Mouse (Mus musculus) kidney, adult 11 months (tissue): ENCODE measurements around the gene Adam23.

Experiments used
- DNase-seq: peaks from one replicate; pipeline ENCODE4 v3.0.0; 2022

The Adam23 gene

DNA sequence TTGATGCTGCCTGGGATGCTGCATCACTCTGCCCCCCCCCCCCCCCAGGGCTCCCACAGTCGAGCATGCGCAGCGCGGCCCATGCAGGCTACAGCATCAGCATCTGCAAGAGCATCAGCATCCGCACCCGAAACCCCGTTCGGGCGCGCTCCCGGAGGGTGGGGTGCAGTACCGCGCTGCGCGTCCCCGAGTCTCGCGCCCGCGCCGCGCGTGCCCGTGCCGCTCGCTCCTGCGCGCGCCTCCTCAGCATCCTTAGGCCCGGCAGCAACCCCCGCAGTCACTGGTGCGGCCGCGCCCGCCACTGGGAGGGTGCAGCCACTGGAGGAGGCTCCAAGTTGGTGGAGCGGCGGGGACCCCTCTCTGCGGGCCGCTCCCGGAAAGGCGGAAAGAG is at the start of gene Adam23:
Adam23 (plus strand) TSS at position 236 of the 391 bp plus-strand sequence.
- no peak for DNase-seq

DNA sequence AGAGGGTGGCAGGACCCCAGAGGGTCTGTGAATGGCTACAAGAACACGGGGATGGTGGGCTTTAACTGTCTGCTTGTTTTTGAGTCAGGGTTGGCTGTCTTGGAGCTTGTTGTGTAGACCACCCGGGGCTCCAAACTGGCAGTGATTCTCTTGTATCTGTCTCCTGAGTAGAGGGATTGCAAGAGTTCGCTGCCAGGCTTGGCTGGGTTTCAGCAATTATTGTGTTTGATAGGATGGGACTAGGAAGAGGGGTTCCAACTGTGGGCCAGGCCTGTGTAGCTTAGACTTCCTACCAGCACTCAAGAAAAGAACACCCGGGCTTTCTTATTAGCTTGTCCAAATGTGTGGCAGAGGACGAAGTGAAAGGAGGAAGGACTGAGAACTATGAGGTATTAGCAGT is 44.6 kb upstream of the Adam23 start:
- DNase-seq = no peak

DNA sequence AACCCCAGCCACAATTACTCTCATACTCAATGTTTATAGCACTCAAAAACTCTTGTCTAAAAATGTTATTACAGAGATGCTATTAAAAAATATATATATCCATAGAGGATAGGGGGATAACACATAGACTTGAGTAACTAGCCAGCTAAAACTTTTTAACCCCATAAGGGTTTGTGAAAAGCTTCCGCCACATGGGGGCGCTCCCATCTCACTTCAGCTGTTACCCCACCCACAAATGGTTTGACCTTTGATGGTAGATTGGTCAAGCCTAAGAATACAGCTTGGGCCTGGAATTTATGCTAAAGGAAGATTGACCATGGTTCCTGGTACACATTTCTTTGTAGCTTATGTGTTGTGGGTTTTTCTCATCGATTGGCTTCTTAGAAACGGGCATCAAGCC is 42.1 kb upstream of the Adam23 start:
- no peak for DNase-seq

DNA sequence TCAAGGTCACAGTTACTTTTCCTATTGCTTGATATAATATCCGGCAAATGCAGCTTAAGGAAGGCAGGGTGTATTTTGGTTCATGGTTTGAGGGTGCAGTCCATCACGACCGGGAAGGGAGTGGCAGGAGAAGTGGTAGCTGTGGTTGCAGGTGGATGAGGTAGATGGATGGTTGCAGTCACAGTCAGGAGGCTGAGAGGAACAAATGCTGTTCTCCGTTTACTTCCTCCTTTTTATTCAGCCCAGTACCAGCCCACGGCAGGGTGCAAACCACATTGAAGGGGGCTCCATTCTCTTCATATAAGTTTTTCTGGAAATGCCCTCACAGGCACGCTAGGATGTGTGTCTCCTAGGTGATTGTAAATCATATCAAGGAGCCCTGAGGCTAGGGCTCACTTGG is 37.3 kb upstream of the Adam23 start:
- no peak for DNase-seq

- no peak for DNase-seq
Observed at GRCm38 (mm10) chr1:63418491-63418890, 27.2 kb upstream of the Adam23 start.

DNA sequence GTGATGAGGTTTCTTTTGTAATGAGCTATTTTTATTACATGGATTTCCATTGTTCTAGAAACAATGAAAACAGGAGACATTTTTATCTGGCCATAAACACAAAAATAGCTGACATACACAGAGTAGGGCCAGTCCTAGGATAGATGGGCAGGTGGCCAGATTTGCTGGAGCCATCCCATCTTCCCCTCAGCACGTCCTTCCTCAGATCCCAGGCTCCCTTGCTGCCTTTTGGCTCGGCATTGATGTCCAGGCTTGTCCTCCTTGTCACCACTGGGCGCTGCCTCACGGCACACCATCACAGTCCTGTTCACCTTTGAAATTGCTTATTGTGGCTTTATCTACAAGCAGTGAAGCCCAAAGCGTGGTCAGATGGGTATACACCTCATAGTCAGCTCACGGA is 15.0 kb upstream of the Adam23 start:
- DNase-seq = no peak

GRCm38 (mm10) chr1:63431166-63431565 is 14.5 kb upstream of the Adam23 start:
- no peak for DNase-seq

DNA sequence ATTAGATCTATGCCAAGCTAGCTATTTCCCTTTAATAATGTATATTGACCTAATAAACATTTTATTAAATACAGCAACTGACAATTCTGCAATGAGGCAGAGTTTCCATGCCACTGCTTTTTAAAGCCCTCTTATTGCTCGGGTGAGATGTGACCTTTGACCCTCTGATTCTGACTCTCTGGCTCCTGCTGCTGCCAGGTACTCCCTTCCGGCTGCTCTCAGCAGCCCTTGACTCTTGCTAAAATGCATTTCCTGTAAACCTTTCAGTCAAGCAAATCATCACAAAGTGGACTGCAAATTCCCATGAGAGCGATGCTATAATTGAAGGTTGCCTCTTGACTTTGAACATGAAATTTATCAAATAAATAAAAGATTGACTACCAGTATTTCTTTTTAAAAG is 13.8 kb upstream of the Adam23 start:
- DNase-seq = no peak

- no peak for DNase-seq
Observed at GRCm38 (mm10) chr1:63434052-63434451, 11.6 kb upstream of the Adam23 start.

DNA sequence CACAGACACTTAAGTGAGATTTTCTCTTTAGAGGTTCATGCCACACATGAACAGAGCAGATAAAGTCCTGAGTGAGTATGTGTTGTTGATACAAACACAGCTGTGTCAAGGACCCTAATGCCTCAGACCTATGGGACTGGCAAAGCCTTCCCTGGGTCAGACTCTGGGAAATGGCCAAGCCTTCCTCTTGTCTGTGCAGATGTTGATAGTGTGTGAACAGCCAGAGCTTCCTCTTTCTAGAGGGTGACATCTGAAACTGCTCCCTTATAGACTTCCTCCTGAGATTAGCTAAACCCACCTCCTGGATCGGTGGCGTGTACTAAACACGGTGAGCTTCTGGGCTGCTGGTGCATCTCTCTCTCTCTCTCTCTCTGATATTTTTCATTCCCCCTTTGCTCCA is 8.2 kb upstream of the Adam23 start:
- DNase-seq = no peak

GRCm38 (mm10) chr1:63442186-63442585 is 3.5 kb upstream of the Adam23 start:
- no peak for DNase-seq

GRCm38 (mm10) chr1:63442616-63443015 is 3.1 kb upstream of the Adam23 start:
- no peak for DNase-seq

- no peak for DNase-seq
Observed at GRCm38 (mm10) chr1:63445149-63445609, 512 bp upstream of the Adam23 start.

DNA sequence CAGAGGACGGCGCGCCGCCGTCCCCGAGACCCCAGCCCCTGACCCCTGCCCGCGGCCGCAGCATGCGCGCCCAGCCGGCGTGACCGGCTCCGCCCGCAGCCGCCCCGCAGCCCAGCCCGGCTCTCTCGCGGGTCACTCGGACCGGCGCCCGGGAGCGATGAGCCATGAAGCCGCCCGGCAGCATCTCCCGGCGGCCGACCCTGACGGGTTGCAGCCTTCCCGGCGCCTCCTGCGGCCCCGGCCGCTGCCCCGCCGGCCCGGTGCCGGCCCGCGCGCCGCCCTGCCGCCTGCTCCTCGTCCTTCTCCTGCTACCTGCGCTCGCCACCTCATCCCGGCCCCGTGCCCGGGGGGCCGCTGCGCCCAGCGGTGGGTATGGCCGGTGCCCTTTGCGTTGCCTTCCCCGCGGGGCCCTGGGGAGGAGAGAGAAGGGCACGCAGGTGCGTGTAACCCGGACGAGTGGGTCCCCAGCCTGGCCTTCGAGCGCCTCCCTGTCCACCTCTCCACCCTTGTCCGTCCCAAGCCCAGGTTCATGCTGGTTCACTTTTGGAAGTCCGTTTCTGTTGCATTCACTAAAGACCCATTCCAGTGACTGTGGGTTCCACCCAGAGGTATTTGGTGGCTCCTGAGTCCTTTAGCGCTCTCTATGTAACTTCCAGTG is 485 bp downstream of the Adam23 start:
- no peak for DNase-seq

DNA sequence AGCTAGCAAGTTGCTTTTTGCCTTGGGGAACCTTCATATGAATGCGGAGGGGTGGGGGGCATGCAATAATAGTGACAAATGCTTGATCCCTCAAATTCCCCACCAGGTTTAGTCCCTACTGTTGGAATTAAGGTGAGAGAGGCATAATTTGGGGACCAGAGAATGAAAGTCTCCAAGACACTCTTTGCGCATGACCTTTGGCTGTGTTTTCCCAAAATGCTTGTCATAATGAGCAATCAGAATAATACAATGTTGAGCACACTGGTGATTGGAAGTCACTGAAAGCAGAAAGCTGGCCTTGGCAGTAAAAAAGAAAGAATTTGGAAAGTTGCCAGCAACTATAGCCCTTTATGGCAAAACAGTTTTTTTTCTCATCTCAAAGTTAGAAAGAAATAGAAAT is 1.0 kb downstream of the Adam23 start:
- DNase-seq = no peak

DNA sequence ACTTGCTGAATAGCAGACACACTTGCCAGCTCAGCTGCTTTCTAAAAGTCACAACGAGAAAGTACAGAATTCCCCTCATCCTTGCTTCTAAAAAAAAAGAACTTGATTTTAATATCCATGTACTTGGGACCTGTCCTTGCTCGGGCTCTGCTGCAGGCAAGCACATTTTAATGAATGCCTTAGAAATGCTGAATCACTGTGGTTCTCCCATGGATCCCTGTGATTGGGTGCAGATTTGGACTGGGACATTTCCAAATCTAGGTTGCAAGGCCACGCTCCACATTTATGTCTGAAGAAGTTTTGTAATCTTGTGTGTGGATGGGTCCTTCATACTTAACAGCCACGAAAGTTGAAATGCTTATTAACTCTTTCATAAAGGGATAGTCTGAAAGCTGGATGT is 4.4 kb downstream of the Adam23 start:
- no peak for DNase-seq

- DNase-seq = no peak
Observed at GRCm38 (mm10) chr1:63453332-63453887, 7.7 kb downstream of the Adam23 start.

DNA sequence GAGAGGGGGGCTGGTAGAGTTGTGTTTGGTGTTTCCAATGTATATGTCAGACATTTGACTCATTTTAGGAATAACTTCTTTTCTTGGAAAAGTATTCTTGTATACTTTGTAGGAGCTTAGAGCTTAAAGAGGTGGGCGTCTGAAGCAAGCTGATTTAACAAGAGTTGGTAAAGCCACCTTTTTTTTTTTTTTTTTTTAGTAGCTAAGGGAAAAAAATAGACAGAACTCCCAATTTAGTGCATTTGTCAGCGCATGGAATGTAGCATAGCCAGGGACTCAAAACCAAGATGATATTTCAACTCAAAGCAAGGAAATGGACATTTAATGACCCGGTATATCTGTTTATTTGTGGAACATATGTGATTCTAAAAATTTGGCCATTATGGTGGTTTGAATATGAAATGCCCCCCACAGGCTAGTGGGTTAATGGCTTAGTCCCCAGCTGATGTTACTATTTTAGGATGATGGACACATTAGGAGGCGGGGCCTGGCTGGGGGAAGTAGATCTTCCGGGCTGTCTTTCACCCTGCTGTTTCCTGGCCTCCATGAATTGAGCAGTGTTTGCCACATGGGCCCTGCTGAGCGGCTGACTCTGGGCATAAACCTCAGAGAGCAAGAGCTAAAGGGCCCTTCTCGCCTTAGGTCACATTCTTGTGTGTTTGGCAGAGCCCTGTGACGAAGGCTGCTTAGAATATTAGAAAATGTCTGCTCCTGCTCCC is 12.3 kb downstream of the Adam23 start:
- DNase-seq = no peak

GRCm38 (mm10) chr1:63459151-63459550 is 13.5 kb downstream of the Adam23 start:
- no peak for DNase-seq

DNA sequence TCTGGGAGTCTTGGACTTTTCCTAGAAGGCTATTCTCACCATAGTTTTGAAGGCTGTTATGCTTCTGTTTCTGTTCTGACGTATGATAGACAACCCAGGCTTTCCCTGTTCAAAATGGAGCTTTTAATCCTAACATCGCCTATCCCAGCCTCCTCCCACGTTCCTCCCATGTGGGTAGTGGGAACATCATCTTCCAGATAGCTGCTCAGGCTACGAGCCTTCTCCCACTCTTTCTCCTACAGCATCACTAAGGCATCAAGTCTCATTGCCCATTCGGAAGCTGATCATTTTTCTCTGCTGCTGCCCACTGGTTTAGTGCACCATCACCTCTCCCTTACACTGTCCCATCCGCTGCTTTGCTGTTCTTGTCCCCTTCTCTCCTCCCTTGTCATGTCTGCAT is 14.2 kb downstream of the Adam23 start:
- no peak for DNase-seq

DNA sequence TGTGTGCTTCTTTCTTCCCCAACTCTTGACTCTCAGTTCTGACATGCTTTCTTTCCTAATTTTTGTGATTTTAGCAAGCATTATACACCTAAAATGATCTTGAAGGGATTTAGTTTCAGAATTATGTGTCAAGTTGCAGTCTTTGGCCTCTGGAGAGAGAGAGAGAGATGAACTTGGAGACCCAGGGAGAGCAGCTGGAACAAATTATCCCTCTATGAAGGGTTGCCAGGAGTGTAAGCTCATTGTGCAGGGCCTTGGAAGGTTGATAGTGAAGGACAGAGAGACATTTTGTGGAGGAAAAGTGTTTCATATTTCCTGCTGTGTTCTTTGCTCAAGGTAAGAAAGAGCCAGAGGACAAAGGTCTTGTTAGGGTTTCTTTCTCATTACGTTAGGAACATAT is 18.8 kb downstream of the Adam23 start:
- no peak for DNase-seq

DNA sequence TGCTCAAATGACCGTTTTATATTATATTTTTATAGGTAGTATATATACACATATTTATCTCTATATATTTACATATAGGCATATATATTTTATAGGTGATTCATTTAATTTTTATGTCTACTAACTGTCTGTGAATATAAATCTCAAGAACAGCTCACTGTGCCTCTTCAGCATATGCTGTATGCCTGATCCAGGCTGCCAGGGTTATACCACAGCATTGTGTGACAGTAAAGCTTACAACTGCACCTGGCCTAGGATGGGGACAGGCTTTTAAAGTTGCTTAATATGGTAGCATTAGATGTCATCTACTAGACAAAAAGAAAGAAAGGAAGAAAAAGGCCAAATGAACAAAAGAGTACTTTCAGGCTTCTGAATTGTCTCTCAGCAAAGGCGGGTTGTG is 27.6 kb downstream of the Adam23 start:
- DNase-seq = no peak

DNA sequence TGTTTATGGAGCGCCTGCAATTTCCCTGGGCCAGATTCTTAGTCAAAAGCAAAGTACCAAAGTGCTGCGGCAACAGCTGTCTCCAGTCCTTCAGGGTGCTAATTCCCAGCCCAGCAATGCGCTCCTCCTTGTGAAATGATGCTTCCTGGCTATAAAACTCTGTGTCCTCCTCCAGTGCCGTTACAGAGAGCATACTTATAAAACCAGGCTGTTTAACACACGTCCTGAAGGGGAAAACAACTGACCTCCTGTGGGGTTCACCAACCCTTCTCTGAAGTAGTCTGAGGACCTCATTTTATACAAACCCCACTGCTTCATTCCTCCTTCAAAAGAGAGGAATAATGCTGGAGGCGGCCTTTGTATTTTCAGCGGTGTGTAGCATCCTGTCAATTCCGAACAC is 28.0 kb downstream of the Adam23 start:
- DNase-seq = no peak

GRCm38 (mm10) chr1:63478946-63479345 is 33.3 kb downstream of the Adam23 start:
- DNase-seq = no peak

- DNase-seq = no peak
Observed at GRCm38 (mm10) chr1:63484646-63485045, 39.0 kb downstream of the Adam23 start.
